Mouse (Mus musculus) kidney, adult 2 months (tissue): ENCODE data around the gene Clec4d.

ENCODE experiments used
- CTCF ChIP-seq: fragments of 200-500 bp; conservative IDR thresholded peaks from 2 replicates; pipeline ENCODE4 v1.5.1; 2011; ENCODE audit warnings: low read depth, mild to moderate bottlenecking, control low read depth, low read length, moderate library complexity, mixed read lengths; ENCODE audit not compliant: insufficient read depth, insufficient read length
- POLR2A ChIP-seq: fragments of 200-500 bp; IDR thresholded peaks from one replicate; pipeline ENCODE4 v1.6.1; 2011; ENCODE audit warnings: low read depth, low read length, control low read depth

- TF ChIP-seq CTCF (no peak), POLR2A (no peak)
These were observed 27.8 kb downstream of the Clec4d start, which contains the start of gene Clec4e for GRCm38 (mm10) chr6:123289753-123290152.
